Mouse (Mus musculus) stomach, postnatal 0 days (tissue): ENCODE measurements around the gene Ice1.

Experiments used
- CTCF ChIP-seq: IDR thresholded peaks from 2 replicates; pipeline ENCODE4 v1.5.1; 2016; ENCODE audit warnings: antibody characterized with exemption, low read depth, mild to moderate bottlenecking, moderate library complexity
- EP300 ChIP-seq: optimal IDR thresholded peaks from 2 replicates; pipeline ENCODE3; 2016; ENCODE audit warnings: antibody characterized with exemption

DNA sequence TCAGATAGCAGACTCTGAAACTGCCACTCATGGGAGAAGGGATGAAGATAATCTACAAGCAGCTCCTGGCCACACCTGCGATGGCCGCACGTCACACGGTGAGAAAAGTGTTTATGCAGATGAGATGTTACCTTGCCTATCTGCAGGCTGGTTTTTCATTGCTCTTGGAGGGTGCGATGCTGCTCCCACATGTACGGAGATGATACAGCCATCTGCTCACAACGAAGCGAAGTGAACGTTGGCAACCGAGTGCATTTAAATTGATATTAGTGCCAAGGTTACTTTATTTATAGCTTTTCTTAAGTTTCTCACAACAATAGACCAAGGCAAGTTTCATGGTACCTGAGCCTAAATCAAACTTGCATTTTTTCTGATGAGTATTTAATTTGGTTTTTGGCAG lies 37.6 kb upstream of the Ice1 start:
- TF ChIP-seq CTCF = no peak
- TF ChIP-seq EP300 = no peak
